23 mouse cellular contexts compared by ENCODE assay signal in genomic region chr3:81760383-81760782, GRCm38 (mm10).
"Had no signal": no experiment of that assay in that cellular context is flagged by ENCODE, and none has a peak within 500 bp of the region (broad histone marks: within the 10 kb centered on the region; RNA-seq: fewer than 3 reads in every experiment).

No protein-coding gene starts in this region.

- H3K9me3 ChIP-seq: heart, embryonic 10.5 days; heart, embryonic 12.5 days; hindbrain, embryonic 10.5 days; hindbrain, embryonic 12.5 days; intestine, embryonic 15.5 days had no signal

- H3K4me1 ChIP-seq: heart, embryonic 10.5 days; heart, embryonic 12.5 days; hindbrain, embryonic 10.5 days; hindbrain, embryonic 12.5 days; intestine, embryonic 15.5 days had no signal

- H3K4me2 ChIP-seq: heart, embryonic 12.5 days; hindbrain, embryonic 12.5 days; hindbrain, embryonic 14.5 days; intestine, embryonic 15.5 days; liver, embryonic 11.5 days had no signal

- H3K9ac ChIP-seq: heart, embryonic 12.5 days; hindbrain, embryonic 12.5 days; hindbrain, embryonic 14.5 days; intestine, embryonic 15.5 days; liver, embryonic 14.5 days had no signal

- H3K27me3 ChIP-seq: heart, embryonic 12.5 days; hindbrain, embryonic 12.5 days; intestine, embryonic 15.5 days had no signal

- H3K27ac ChIP-seq: gastrocnemius, adult 2 months; heart, embryonic 10.5 days; hindbrain, embryonic 10.5 days; hindbrain, embryonic 12.5 days; hindbrain, embryonic 14.5 days; intestine, embryonic 15.5 days; left cerebral cortex, adult 2 months; liver, embryonic 14.5 days had no signal

- H3K4me3 ChIP-seq: gastrocnemius, adult 2 months; heart, embryonic 10.5 days; heart, embryonic 12.5 days; hindbrain, embryonic 10.5 days; hindbrain, embryonic 12.5 days; intestine, embryonic 15.5 days; layer of hippocampus, adult 2 months; left cerebral cortex, adult 2 months had no signal

- H3K36me3 ChIP-seq: heart, embryonic 10.5 days; heart, embryonic 12.5 days; hindbrain, embryonic 10.5 days; hindbrain, embryonic 12.5 days; intestine, embryonic 15.5 days had no signal

- ATAC-seq: intestine, embryonic 15.5 days; intestine, postnatal 0 days had no signal

- DNase-seq: gastrocnemius, adult 2 months; gastrocnemius, postnatal 10 days; gastrocnemius, postnatal 25 days; heart, adult 18-20 months; heart, postnatal 10 days; heart, postnatal 4 days; kidney, adult 18-20 months; kidney, adult 8-10 months; kidney, postnatal 10 days; kidney, postnatal 25 days; kidney, postnatal 4 days; liver had no signal
